Mouse (Mus musculus) effector memory CD4-positive, alpha-beta T cell, adult 7 months (primary cell): ENCODE measurements around the gene Rpl10. TPM values are rescaled to one million over a fixed set of nuclear protein-coding genes. Genes with fewer than 3 reads are reported as not detected.

Source experiments
- polyA plus RNA-seq: library from polyadenylated mRNA; unstranded; fragments of 100-300 nt; shearing (Covaris generic); gene quantifications from one replicate; pipeline ENCODE4 v1.2.1, GENCODE M21; 2017

Rpl10 gene
- 111 TPM for polyA plus RNA-seq

DNA sequence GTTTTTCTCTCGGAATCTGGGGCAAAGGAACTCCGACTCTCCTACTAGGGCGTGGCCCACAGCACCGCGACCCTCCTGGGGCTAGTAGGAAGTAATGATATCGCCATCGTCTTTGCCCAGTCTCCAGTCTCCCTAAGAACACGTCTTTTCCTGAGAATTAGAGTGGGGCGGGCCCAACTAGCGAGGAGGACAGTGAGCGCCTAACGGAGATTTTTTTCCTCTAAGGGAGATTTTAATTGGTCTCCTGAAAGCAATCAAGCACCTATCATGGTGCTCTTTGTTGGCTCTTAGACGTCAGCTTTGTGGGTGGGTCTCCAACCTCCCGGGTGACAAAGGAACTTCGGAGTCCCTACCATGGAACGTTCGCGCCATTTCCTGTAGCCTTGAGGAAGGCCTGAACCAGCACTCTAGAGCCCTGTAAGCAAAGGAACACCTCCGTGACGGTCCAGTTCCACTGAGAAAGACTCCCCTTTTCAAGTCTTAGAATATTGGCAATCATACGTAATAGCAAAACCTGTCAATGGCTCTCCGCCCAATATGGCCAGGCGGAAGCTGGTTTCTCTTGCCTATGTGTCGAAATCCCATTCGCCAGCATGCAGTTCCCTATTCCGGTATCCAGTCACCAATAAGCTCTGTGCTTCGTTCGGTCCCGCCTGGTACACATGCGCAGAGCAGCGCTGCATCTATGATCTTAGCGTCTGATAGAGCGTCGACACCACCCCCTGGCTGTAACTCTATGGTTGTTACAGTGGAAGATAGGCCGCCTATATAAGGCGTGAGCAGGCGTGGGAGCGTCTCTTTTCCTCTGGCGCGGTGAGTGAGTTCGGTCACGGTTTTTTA lies at the start of gene Rpl10:
TSS of gene Rpl10 (plus strand) at position 751 of the 840 bp plus-strand sequence.

DNA sequence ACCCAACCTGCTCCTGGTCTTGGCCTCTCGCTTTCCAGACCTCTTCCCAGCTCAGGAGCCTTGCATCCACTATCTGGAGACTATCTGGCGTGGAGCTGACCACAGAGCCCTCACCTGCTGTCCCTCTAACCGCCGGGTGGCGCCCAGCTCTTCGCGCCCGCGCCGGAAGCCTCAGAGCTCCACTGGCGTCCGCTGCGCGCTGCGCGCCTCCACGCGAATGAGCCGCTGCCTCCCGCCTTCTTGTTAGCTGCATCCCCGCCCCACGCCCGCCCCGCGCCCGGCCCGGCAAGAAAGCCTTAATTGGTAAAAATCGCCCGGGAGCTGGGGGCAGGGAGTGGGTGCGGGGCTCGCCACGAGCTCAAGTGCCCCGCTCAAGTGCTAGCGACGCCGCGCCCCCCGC lies 21.0 kb upstream of the Rpl10 start, which contains the start of gene Flna:
TSS of gene Flna (minus strand) at position 206 of the 400 bp plus-strand sequence.

GRCm38 (mm10) chrX:74254153-74254887 lies 16.3 kb upstream of the Rpl10 start, which contains the start of gene Emd:
Gene Emd, plus strand, starts transcription at chrX:74254687.

GRCm38 (mm10) chrX:74281732-74282394 lies 11.3 kb downstream of the Rpl10 start, which contains the start of the genes Taz and Dnase1l1:
Gene Taz, plus strand, starts transcription at chrX:74281912.
Gene Dnase1l1, minus strand, starts transcription at chrX:74282337.

DNA sequence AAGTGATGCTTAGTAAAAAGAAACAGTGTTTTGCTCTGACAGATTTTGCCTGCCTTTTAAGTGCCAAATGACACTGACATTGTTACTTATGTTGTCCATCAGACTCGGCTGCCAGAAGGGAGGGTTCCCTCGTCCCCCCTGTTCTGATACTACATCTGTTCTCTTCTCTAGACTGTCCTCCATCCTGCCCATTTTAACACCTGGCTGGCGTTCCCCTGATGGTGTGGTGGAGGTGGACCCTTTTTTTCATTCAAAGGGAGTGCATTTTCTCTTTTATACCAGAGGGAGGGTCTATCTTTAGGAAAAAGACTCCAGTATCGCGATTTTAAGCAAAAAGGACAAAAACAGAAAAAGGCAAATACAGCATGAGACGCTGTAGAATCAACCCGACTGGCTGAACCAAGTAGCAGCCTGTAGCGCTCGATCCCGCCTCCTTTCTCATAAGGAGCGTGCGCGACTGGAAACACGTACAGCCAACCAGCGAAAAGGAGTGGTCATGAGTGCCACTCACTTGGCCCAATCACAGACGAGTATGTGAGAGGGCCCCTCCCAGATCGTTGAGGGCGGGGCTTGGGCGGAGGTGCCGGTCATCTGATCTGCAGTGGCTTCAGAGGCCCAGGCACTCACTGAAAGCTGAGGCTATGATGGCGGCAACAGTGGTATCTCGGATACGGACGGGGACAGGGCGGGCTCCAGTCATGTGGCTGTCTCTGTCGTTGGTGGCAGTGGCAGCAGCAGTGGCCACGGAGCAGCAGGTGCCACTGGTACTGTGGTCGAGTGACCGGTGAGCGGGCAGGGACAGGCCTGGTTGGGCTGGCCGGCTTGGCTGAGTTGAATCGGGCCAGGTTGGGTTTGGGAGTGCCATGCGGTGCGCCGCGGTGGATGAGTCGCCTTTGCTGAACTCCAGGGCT lies 26.2 kb downstream of the Rpl10 start, which contains the start of gene Atp6ap1:
TSS of gene Atp6ap1 (plus strand) at position 560 of the 911 bp plus-strand sequence.

GRCm38 (mm10) chrX:74304867-74305700 lies 34.5 kb downstream of the Rpl10 start, which contains the start of gene Gdi1:
Gene Gdi1, plus strand, starts transcription at chrX:74304998.

DNA sequence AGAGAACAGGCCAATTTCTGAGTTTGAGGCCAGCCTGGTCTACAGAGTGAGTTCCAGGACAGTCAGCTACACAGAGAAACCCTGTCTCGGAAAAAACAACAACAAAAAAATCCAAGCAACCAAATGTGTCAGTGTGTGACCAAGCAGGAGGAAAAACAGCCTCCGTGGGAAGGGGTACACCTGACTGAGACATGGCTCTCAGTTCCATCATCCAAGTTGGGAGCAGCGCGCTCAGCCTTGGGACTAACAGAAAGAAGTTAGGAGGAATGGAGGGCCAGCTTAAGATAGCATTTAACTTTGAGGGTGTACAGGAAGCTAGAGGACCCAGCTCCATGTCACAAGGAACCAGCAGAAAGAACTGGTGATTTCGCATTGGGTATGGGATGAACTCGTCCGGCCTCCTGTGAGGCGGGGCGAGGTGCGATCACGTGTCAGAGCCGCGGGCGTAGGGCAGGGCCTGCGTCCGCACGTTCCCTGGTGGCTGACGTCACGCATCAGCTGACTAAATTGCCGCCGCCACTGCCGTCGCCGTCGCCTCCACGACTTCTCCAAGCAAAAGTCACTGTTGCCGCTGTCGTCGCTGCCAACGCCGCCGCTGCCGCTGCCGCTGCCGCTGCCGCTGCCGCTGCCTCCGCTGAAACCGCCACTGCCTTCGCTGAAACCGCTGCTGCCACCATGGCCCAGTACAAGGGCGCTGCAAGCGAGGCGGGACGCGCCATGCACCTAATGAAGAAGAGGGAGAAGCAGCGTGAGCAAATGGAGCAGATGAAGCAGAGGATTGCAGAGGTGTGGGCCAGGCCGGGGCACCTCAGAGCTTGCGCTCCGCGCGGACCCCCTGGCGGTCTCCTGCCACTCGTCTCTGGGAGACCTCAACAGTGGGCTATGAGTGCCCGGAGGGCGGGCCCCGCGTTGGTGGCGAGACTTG lies 42.2 kb downstream of the Rpl10 start, which contains the start of gene Fam50a:
TSS of gene Fam50a (plus strand) at position 494 of the 925 bp plus-strand sequence.

Other genes starting within 250 kb of the Rpl10 start
- gene Irak1, start 246.9 kb upstream of the Rpl10 start, polyA plus RNA-seq, result 143 TPM
- gene Opn1mw, start 143.3 kb upstream of the Rpl10 start, polyA plus RNA-seq, result not detected
- gene Mecp2, start 135.4 kb upstream of the Rpl10 start, polyA plus RNA-seq, result 53.0 TPM
- gene Tex28, start 103.0 kb upstream of the Rpl10 start, polyA plus RNA-seq, result not detected
- gene Tktl1, start 93.6 kb upstream of the Rpl10 start, polyA plus RNA-seq, result not detected
- 384 TPM for gene Flna, start 21.0 kb upstream of the Rpl10 start, polyA plus RNA-seq
- 81.4 TPM for gene Emd, start 16.1 kb upstream of the Rpl10 start, polyA plus RNA-seq
- gene Taz, start 11.1 kb downstream of the Rpl10 start, polyA plus RNA-seq, result 109 TPM
- 18.5 TPM for gene Dnase1l1, start 11.5 kb downstream of the Rpl10 start, polyA plus RNA-seq
- gene Atp6ap1, start 26.3 kb downstream of the Rpl10 start, polyA plus RNA-seq, result 138 TPM
- 206 TPM for gene Gdi1, start 34.2 kb downstream of the Rpl10 start, polyA plus RNA-seq
- 57.9 TPM for gene Fam50a, start 42.2 kb downstream of the Rpl10 start, polyA plus RNA-seq
- gene Plxna3, start 58.3 kb downstream of the Rpl10 start, polyA plus RNA-seq, result 1.1 TPM
- 15.3 TPM for gene Lage3, start 82.8 kb downstream of the Rpl10 start, polyA plus RNA-seq
- 39.3 TPM for gene Ubl4a, start 102.4 kb downstream of the Rpl10 start, polyA plus RNA-seq
- gene Slc10a3, start 102.5 kb downstream of the Rpl10 start, polyA plus RNA-seq, result 27.0 TPM
- gene Fam3a, start 122.5 kb downstream of the Rpl10 start, polyA plus RNA-seq, result 15.6 TPM
- 33.0 TPM for gene Ikbkg, start 122.5 kb downstream of the Rpl10 start, polyA plus RNA-seq
- gene G6pdx, start 158.4 kb downstream of the Rpl10 start, polyA plus RNA-seq, result 49.1 TPM
- gene Gm6880, start 210.6 kb downstream of the Rpl10 start, polyA plus RNA-seq, result not detected